Mouse (Mus musculus) left cerebral cortex, postnatal 36 days (tissue): ENCODE data around the gene Mov10. TPM values are rescaled to one million over a fixed set of nuclear protein-coding genes. Genes with fewer than 3 reads are reported as not detected.
"Not testable (repeated sequence)": the region's sequence is repeated elsewhere in the genome, so short reads cannot be mapped to it uniquely, and the experiment has no call there.

ENCODE experiments used
- DNase-seq, 2 experiments: peaks; one replicate each; pipeline ENCODE4 v3.0.0; 2021 to 2022; ENCODE audit warnings: low spot score in 2 of 2, mixed read lengths in 1 of 2
- intact Hi-C: fragments of 180-260 bp; cut with DNase I; formaldehyde crosslinking; loops from one replicate; pipeline ENCODE4 v1.15.1; 2025
- total RNA-seq, 2 experiments: library from RNA; stranded (reverse); gene quantifications; 2 replicates each; pipeline ENCODE4 v1.2.3; 2021

The Mov10 gene
- total RNA-seq, 2 experiments from 2014 or later, result 4.9 to 14.3 TPM

- DNase-seq, intact Hi-C loops: not testable (repeated sequence)
Measured at GRCm38 (mm10) chr3:104752845-104753244, 65.5 kb downstream of the Mov10 start.

Other genes starting within 250 kb of the Mov10 start
- 10 to 100 TPM; 19.2 to 26.8 TPM for gene Slc16a1, start 179.9 kb downstream of the Mov10 start, total RNA-seq
- 1 to 10 TPM in 1 of 2 experiments, under 1 TPM in 1; 0.54 to 1.2 TPM for gene Ppm1j, start 37.5 kb downstream of the Mov10 start, total RNA-seq
- gene Fam19a3, start 36.7 kb downstream of the Mov10 start, total RNA-seq, result under 1 TPM in 1 of 2 experiments, not detected in 1; 0.07 TPM
- 10 to 100 TPM; 24.4 to 29.0 TPM for gene Rhoc, start 30.2 kb downstream of the Mov10 start, total RNA-seq
- 10 to 100 TPM; 33.9 to 38.2 TPM for gene St7l, start 45.4 kb upstream of the Mov10 start, total RNA-seq
- gene Capza1, start 45.9 kb upstream of the Mov10 start, total RNA-seq, result 10 to 100 TPM; 31.9 to 47.9 TPM
- 1 to 10 TPM; 2.4 TPM for gene Wnt2b, start 143.4 kb upstream of the Mov10 start, total RNA-seq
- 10 to 100 TPM; 24.3 to 25.4 TPM for gene Cttnbp2nl, start 234.6 kb upstream of the Mov10 start, total RNA-seq
- not detected for gene 4930564D02Rik, start 248.3 kb upstream of the Mov10 start, total RNA-seq